Mouse (Mus musculus): ENCODE results near the gene Smarcd2. TPM values are rescaled to one million over a fixed set of nuclear protein-coding genes. Genes with fewer than 3 reads are reported as not detected.

Gene Smarcd2
- polyA plus RNA-seq, 1 experiment = 42.9 TPM

GRCm38 (mm10) chr11:106284126-106284525, 11.4 kb upstream of the Smarcd2 start:
- Histone ChIP-seq H3K4me2 (ENCODE audit: low read depth) (no peak overlapping the region), H3K79me2 (ENCODE audit: control insufficient read depth, insufficient read depth) (no peaks in the 10 kb centered on the region), H3K27me3 (ENCODE audit: control insufficient read depth, insufficient read depth, insufficient read length) (no peaks in the 10 kb centered on the region), H3K36me3 (ENCODE audit: control insufficient read depth, insufficient read depth) (no peaks in the 10 kb centered on the region), H3ac (ENCODE audit: control insufficient read depth, insufficient read length) (no peak overlapping the region), H3K4me3 (no peak overlapping the region)
- TF ChIP-seq TCF3 (IDR thresholded peaks at IDR 0.05; ENCODE audit: insufficient read length, low read depth) = no peak
- TF ChIP-seq MYOG (IDR thresholded peaks at IDR 0.05; ENCODE audit: control insufficient read depth in 1 of 3, insufficient read depth in 1 of 3, insufficient read length in 2 of 3, low read depth in 2 of 3) = no peak
- no peak for TF ChIP-seq REST (IDR thresholded peaks at IDR 0.05; ENCODE audit: insufficient read depth, insufficient read length)
- no peak for TF ChIP-seq MAX (IDR thresholded peaks at IDR 0.05; ENCODE audit: low read depth)
- no peak for TF ChIP-seq TCF12 (IDR thresholded peaks at IDR 0.05; ENCODE audit: insufficient read depth, poor library complexity, severe bottlenecking)
- no peak for TF ChIP-seq POLR2AphosphoS2 (IDR thresholded peaks at IDR 0.05; ENCODE audit: insufficient read length, low read depth)
- no peak for TF ChIP-seq POLR2A (IDR thresholded peaks at IDR 0.05; ENCODE audit: insufficient read length, low read depth)
- no peak for TF ChIP-seq USF1 (IDR thresholded peaks at IDR 0.05; ENCODE audit: low read depth)
- TF ChIP-seq SRF (IDR thresholded peaks at IDR 0.05; ENCODE audit: control insufficient read depth, insufficient read length, low read depth) = no peak
- TF ChIP-seq CEBPB (IDR thresholded peaks at IDR 0.05; ENCODE audit: insufficient read depth, poor library complexity, severe bottlenecking) = no peak
- no peak for TF ChIP-seq E2F4 (IDR thresholded peaks at IDR 0.05; ENCODE audit: insufficient read depth)
- TF ChIP-seq MYOD1 (IDR thresholded peaks at IDR 0.05; ENCODE audit: control insufficient read depth in 1 of 3, insufficient read length in 2 of 3, low read depth in 2 of 3) = no peak

GRCm38 (mm10) chr11:106283371-106283770, 10.6 kb upstream of the Smarcd2 start:
- H3K27me3 ChIP-seq (ENCODE audit: control insufficient read depth, insufficient read depth, insufficient read length) = no peaks in the 10 kb centered on the region
- H3ac ChIP-seq (ENCODE audit: control insufficient read depth, insufficient read length) = no peak overlapping the region
- no peaks in the 10 kb centered on the region for H3K36me3 ChIP-seq (ENCODE audit: control insufficient read depth, insufficient read depth)
- no peaks in the 10 kb centered on the region for H3K79me2 ChIP-seq (ENCODE audit: control insufficient read depth, insufficient read depth)
- TF ChIP-seq TCF3 (IDR thresholded peaks at IDR 0.05; ENCODE audit: insufficient read length, low read depth) = no peak
- no peak for TF ChIP-seq CEBPB (IDR thresholded peaks at IDR 0.05; ENCODE audit: insufficient read depth, poor library complexity, severe bottlenecking)
- no peak for TF ChIP-seq POLR2A (IDR thresholded peaks at IDR 0.05; ENCODE audit: insufficient read length, low read depth)
- no peak for TF ChIP-seq MAX (IDR thresholded peaks at IDR 0.05; ENCODE audit: low read depth)
- TF ChIP-seq E2F4 (IDR thresholded peaks at IDR 0.05; ENCODE audit: insufficient read depth) = no peak
- no peak for TF ChIP-seq REST (IDR thresholded peaks at IDR 0.05; ENCODE audit: insufficient read depth, insufficient read length)
- TF ChIP-seq TCF12 (IDR thresholded peaks at IDR 0.05; ENCODE audit: insufficient read depth, poor library complexity, severe bottlenecking) = no peak
- no peak for TF ChIP-seq SRF (IDR thresholded peaks at IDR 0.05; ENCODE audit: control insufficient read depth, insufficient read length, low read depth)
- TF ChIP-seq POLR2AphosphoS2 (IDR thresholded peaks at IDR 0.05; ENCODE audit: insufficient read length, low read depth) = no peak
- TF ChIP-seq MYOD1 (IDR thresholded peaks at IDR 0.05; ENCODE audit: control insufficient read depth in 1 of 3, insufficient read length in 2 of 3, low read depth in 2 of 3) = no peak
- no peak for TF ChIP-seq USF1 (IDR thresholded peaks at IDR 0.05; ENCODE audit: low read depth)
- TF ChIP-seq MYOG (IDR thresholded peaks at IDR 0.05; ENCODE audit: control insufficient read depth in 1 of 3, insufficient read depth in 1 of 3, insufficient read length in 2 of 3, low read depth in 2 of 3) = no peak
- no peak overlapping the region for H3K4me2 ChIP-seq (ENCODE audit: low read depth)
- no peak overlapping the region for H3K4me3 ChIP-seq

GRCm38 (mm10) chr11:106282452-106282851, 9.7 kb upstream of the Smarcd2 start:
- H3K4me2 ChIP-seq (ENCODE audit: low read depth) = no peak overlapping the region
- no peak overlapping the region for H3K4me3 ChIP-seq
- H3ac ChIP-seq (ENCODE audit: control insufficient read depth, insufficient read length) = no peak overlapping the region
- no peaks in the 10 kb centered on the region for H3K27me3 ChIP-seq (ENCODE audit: control insufficient read depth, insufficient read depth, insufficient read length)
- H3K79me2 ChIP-seq (ENCODE audit: control insufficient read depth, insufficient read depth) = no peaks in the 10 kb centered on the region
- H3K36me3 ChIP-seq (ENCODE audit: control insufficient read depth, insufficient read depth) = no peaks in the 10 kb centered on the region
- TF ChIP-seq MYOG (IDR thresholded peaks at IDR 0.05; ENCODE audit: control insufficient read depth in 1 of 3, insufficient read depth in 1 of 3, insufficient read length in 2 of 3, low read depth in 2 of 3) (no peak), CEBPB (IDR thresholded peaks at IDR 0.05; ENCODE audit: insufficient read depth, poor library complexity, severe bottlenecking) (peak; percentile 35; the same call in 1 of the 2 replicates), TCF3 (IDR thresholded peaks at IDR 0.05; ENCODE audit: insufficient read length, low read depth) (no peak), POLR2AphosphoS2 (IDR thresholded peaks at IDR 0.05; ENCODE audit: insufficient read length, low read depth) (no peak), MAX (IDR thresholded peaks at IDR 0.05; ENCODE audit: low read depth) (no peak), TCF12 (IDR thresholded peaks at IDR 0.05; ENCODE audit: insufficient read depth, poor library complexity, severe bottlenecking) (no peak), POLR2A (IDR thresholded peaks at IDR 0.05; ENCODE audit: insufficient read length, low read depth) (no peak)

GRCm38 (mm10) chr11:106276454-106276853, 3.7 kb upstream of the Smarcd2 start, which contains the start of gene Tcam1:
Tcam1 (plus strand) TSS chr11:106276672.
- Histone ChIP-seq H3K4me3 (no peak within 1 kb of the TSS), H3K79me2 (ENCODE audit: control insufficient read depth, insufficient read depth) (peaks cover 8% of the 10 kb centered on the region), H3K27me3 (ENCODE audit: control insufficient read depth, insufficient read depth, insufficient read length) (no peaks in the 10 kb centered on the region), H3K4me2 (ENCODE audit: low read depth) (peak within 1 kb of the TSS; percentile 60), H3ac (ENCODE audit: control insufficient read depth, insufficient read length) (no peak within 1 kb of the TSS), H3K36me3 (ENCODE audit: control insufficient read depth, insufficient read depth) (no peaks in the 10 kb centered on the region)
- TF ChIP-seq MYOD1 (IDR thresholded peaks at IDR 0.05; ENCODE audit: control insufficient read depth in 1 of 3, insufficient read length in 2 of 3, low read depth in 2 of 3) = peak in 1 of 3 experiments; percentile 47
- TF ChIP-seq TCF3 (IDR thresholded peaks at IDR 0.05; ENCODE audit: insufficient read length, low read depth) = no peak
- no peak for TF ChIP-seq POLR2A (IDR thresholded peaks at IDR 0.05; ENCODE audit: insufficient read length, low read depth)
- peak; percentile 34 for TF ChIP-seq POLR2AphosphoS2 (IDR thresholded peaks at IDR 0.05; ENCODE audit: insufficient read length, low read depth)

GRCm38 (mm10) chr11:106274971-106275411, 2.2 kb upstream of the Smarcd2 start:
- no peak for TF ChIP-seq MAX (IDR thresholded peaks at IDR 0.05; ENCODE audit: low read depth)
- no peak overlapping the region for H3K4me3 ChIP-seq
- no peaks in the 10 kb centered on the region for H3K36me3 ChIP-seq (ENCODE audit: control insufficient read depth, insufficient read depth)
- H3K79me2 ChIP-seq (ENCODE audit: control insufficient read depth, insufficient read depth) = peaks cover 23% of the 10 kb centered on the region
- no peak overlapping the region for H3K4me2 ChIP-seq (ENCODE audit: low read depth)
- H3ac ChIP-seq (ENCODE audit: control insufficient read depth, insufficient read length) = no peak overlapping the region
- no peaks in the 10 kb centered on the region for H3K27me3 ChIP-seq (ENCODE audit: control insufficient read depth, insufficient read depth, insufficient read length)
